Mouse (Mus musculus): Measurements from ENCODE around the gene Cd209b. TPM values are rescaled to one million over a fixed set of nuclear protein-coding genes. Genes with fewer than 3 reads are reported as not detected.

Cd209b gene
- not detected in 2 replicates for polyA plus RNA-seq (2015; fragmentation: Nextera tagmentation; extraction: Ambion mirVana)

DNA sequence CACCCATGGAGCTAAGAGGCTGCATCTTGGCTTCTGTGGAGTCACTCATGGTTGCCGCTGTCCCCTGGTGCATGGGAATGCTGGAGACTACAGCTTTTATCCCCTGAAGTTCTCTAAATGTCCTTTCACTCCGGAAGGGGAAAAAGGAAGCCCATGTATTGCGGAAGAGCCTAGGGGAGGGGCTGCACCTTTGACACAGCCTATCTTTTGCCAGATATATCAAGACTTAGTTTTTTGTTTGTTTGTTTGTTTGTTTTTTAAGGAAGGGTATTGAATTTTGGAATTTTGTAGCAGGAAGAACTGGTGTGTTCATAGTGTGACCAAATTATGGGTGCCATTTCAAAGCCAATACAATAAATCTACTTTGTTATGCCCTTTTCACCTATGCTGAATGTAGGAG is at the start of gene Cd209b:
TSS of gene Cd209b (minus strand) at position 101 of the 400 bp plus-strand sequence.
- Histone ChIP-seq H3K4me1 (replicated peaks) (no peaks in the 10 kb centered on the region), H3K4me2 (no peak within 1 kb of the TSS), H3K9ac (no peak within 1 kb of the TSS), H3K36me3 (no peaks in the 10 kb centered on the region), H3K9me3 (peaks cover 10% of the 10 kb centered on the region), H3K27me3 (no peaks in the 10 kb centered on the region), H3K4me3 (no peak within 1 kb of the TSS), H3K27ac (replicated peaks) (no peak within 1 kb of the TSS)
- ATAC-seq (ENCODE audit: low read depth) = no peak
- 83% methylated on average over 3 of the region's 3 CpGs for WGBS

GRCm38 (mm10) chr8:3956037-3956436 is 29.4 kb upstream of the Cd209b start:
- peaks cover 5% of the 10 kb centered on the region; the same call in 1 of the 2 replicates for H3K9me3 ChIP-seq
- no peak overlapping the region for H3K27ac ChIP-seq (replicated peaks)
- 60% methylated on average over 1 of the region's 1 CpGs for WGBS
- H3K4me2 ChIP-seq = no peak overlapping the region
- ATAC-seq (ENCODE audit: low read depth) = no peak
- no peaks in the 10 kb centered on the region for H3K4me1 ChIP-seq (replicated peaks)
- H3K27me3 ChIP-seq = no peaks in the 10 kb centered on the region
- no peaks in the 10 kb centered on the region for H3K36me3 ChIP-seq
- H3K4me3 ChIP-seq = no peak overlapping the region
- H3K9ac ChIP-seq = no peak overlapping the region

- no peak within 1 kb of the TSS for H3K4me3 ChIP-seq
- H3K36me3 ChIP-seq = no peaks in the 10 kb centered on the region
- H3K9ac ChIP-seq = no peak within 1 kb of the TSS
- peaks cover 5% of the 10 kb centered on the region; the same call in 1 of the 2 replicates for H3K9me3 ChIP-seq
- no peaks in the 10 kb centered on the region for H3K4me1 ChIP-seq (replicated peaks)
- no peaks in the 10 kb centered on the region for H3K27me3 ChIP-seq
- WGBS = 93% methylated on average over 1 of the region's 1 CpGs
- H3K27ac ChIP-seq (replicated peaks) = no peak within 1 kb of the TSS
- ATAC-seq (ENCODE audit: low read depth) = no peak
- H3K4me2 ChIP-seq = no peak within 1 kb of the TSS
These were observed 28.0 kb upstream of the Cd209b start, which contains the start of gene Cd209c for GRCm38 (mm10) chr8:3954646-3955045. Cd209c (minus strand) TSS chr8:3954746.

DNA sequence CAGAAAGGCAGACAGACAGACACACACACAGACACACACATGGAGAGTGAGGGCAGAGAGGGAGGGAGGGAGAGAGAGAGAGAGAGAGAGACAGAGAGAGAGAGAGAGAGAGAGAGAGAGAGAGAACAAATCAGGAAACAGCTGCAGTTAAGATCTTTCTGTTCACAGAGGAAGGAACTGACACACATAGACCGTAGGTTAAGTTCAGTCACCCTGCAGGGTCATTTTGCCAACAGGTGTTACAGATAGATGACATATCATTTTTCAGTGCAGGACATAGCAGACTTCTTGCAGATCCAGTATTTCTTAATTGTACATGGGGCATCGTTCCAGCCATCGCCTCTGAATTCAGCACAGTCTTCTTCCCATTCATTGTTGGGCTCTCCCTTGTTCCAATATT is 13.4 kb upstream of the Cd209b start:
- Histone ChIP-seq H3K4me3 (no peak overlapping the region), H3K4me2 (no peak overlapping the region), H3K36me3 (no peaks in the 10 kb centered on the region), H3K27me3 (no peaks in the 10 kb centered on the region), H3K9ac (no peak overlapping the region), H3K4me1 (replicated peaks) (no peaks in the 10 kb centered on the region), H3K27ac (replicated peaks) (no peak overlapping the region), H3K9me3 (peaks cover 46% of the 10 kb centered on the region)
- no peak for ATAC-seq (ENCODE audit: low read depth)
- 95% methylated on average over 3 of the region's 3 CpGs for WGBS

GRCm38 (mm10) chr8:3878455-3878854 is 48.2 kb downstream of the Cd209b start, which contains the start of gene Cd209d:
Cd209d (minus strand) TSS chr8:3878555.
- H3K36me3 ChIP-seq = no peaks in the 10 kb centered on the region
- no peaks in the 10 kb centered on the region for H3K4me1 ChIP-seq (replicated peaks)
- 73% methylated on average over 4 of the region's 4 CpGs for WGBS
- no peak for ATAC-seq (ENCODE audit: low read depth)
- H3K9ac ChIP-seq = no peak within 1 kb of the TSS
- H3K4me3 ChIP-seq = no peak within 1 kb of the TSS
- H3K27ac ChIP-seq (replicated peaks) = no peak within 1 kb of the TSS
- H3K4me2 ChIP-seq = no peak within 1 kb of the TSS
- no peaks in the 10 kb centered on the region for H3K27me3 ChIP-seq
- H3K9me3 ChIP-seq = peaks cover 30% of the 10 kb centered on the region

- 86% methylated on average over 2 of the region's 2 CpGs for WGBS
- Histone ChIP-seq H3K36me3 (no peaks in the 10 kb centered on the region), H3K27me3 (no peaks in the 10 kb centered on the region), H3K4me1 (replicated peaks) (no peaks in the 10 kb centered on the region), H3K9me3 (peaks cover 36% of the 10 kb centered on the region), H3K27ac (replicated peaks) (no peak overlapping the region), H3K4me2 (no peak overlapping the region), H3K9ac (no peak overlapping the region), H3K4me3 (no peak overlapping the region)
- no peak for ATAC-seq (ENCODE audit: low read depth)
These were observed 50.5 kb downstream of the Cd209b start for GRCm38 (mm10) chr8:3876121-3876520.

Other genes starting within 250 kb of the Cd209b start
- 0.20 and 0.39 TPM in 2 replicates for gene Fcer2a, start 232.7 kb downstream of the Cd209b start, polyA plus RNA-seq (2015; fragmentation: Nextera tagmentation; extraction: Ambion mirVana)
- not detected in 2 replicates for gene Clec4g, start 206.2 kb downstream of the Cd209b start, polyA plus RNA-seq (2015; fragmentation: Nextera tagmentation; extraction: Ambion mirVana)
- not detected in 2 replicates for gene Cd209a, start 177.9 kb downstream of the Cd209b start, polyA plus RNA-seq (2015; fragmentation: Nextera tagmentation; extraction: Ambion mirVana)
- gene Cd209e, start 72.5 kb downstream of the Cd209b start, polyA plus RNA-seq (2015; fragmentation: Nextera tagmentation; extraction: Ambion mirVana) = not detected in 2 replicates
- not detected in 2 replicates for gene Cd209d, start 48.3 kb downstream of the Cd209b start, polyA plus RNA-seq (2015; fragmentation: Nextera tagmentation; extraction: Ambion mirVana)
- 0.39 TPM in 2 replicates for gene Cd209c, start 27.9 kb upstream of the Cd209b start, polyA plus RNA-seq (2015; fragmentation: Nextera tagmentation; extraction: Ambion mirVana)
- not detected in 2 replicates for gene Cd209f, start 179.0 kb upstream of the Cd209b start, polyA plus RNA-seq (2015; fragmentation: Nextera tagmentation; extraction: Ambion mirVana)
- gene Cd209g, start 207.3 kb upstream of the Cd209b start, polyA plus RNA-seq (2015; fragmentation: Nextera tagmentation; extraction: Ambion mirVana) = not detected in 2 replicates
- gene Evi5l, start 239.7 kb upstream of the Cd209b start, polyA plus RNA-seq (2015; fragmentation: Nextera tagmentation; extraction: Ambion mirVana) = 78.7 and 82.7 TPM in 2 replicates